13 mouse cellular contexts compared by ENCODE assay signal in genomic region chr11:110538206-110538605, GRCm38 (mm10).
DNase-seq lines count a peak whose midpoint lies in the region; ATAC-seq lines count a peak whose summit lies in the region.
"Had no signal": no experiment of that assay in that cellular context is flagged by ENCODE, and none has a peak within 500 bp of the region (broad histone marks: within the 10 kb centered on the region; RNA-seq: fewer than 3 reads in every experiment).

No protein-coding gene starts in this region.

- H3K79me2 ChIP-seq in macrophage (ENCODE audit: inconsistent target): no peaks in the 10 kb centered on the region

- no peak overlapping the region for H3K27ac ChIP-seq in intestine, embryonic 14.5 days (ENCODE audit: low read depth)
- no peak overlapping the region for H3K27ac ChIP-seq in intestine, embryonic 16.5 days (ENCODE audit: low read length)
- peak overlapping the region; percentile 66 for H3K27ac ChIP-seq in macrophage
- H3K27ac ChIP-seq: embryonic facial prominence, embryonic 12.5 days; forebrain, embryonic 10.5 days; hindbrain, embryonic 13.5 days had no signal

- no peaks in the 10 kb centered on the region for H3K36me3 ChIP-seq in intestine, embryonic 14.5 days (ENCODE audit: control insufficient read depth, insufficient read depth, low read length)
- H3K36me3 ChIP-seq in intestine, embryonic 16.5 days (ENCODE audit: control insufficient read depth, insufficient read depth, low read length): no peaks in the 10 kb centered on the region
- no peaks in the 10 kb centered on the region for H3K36me3 ChIP-seq in macrophage (ENCODE audit: inconsistent target)
- H3K36me3 ChIP-seq: embryonic facial prominence, embryonic 12.5 days; forebrain, embryonic 10.5 days; G1E; hindbrain, embryonic 13.5 days had no signal

- 51% methylated on average over 10 of the region's 10 CpGs for WGBS in intestine, embryonic 14.5 days
- WGBS in intestine, embryonic 16.5 days: 52% methylated on average over 10 of the region's 10 CpGs
- WGBS in macrophage (ENCODE audit: missing documents): 10% methylated on average over 10 of the region's 10 CpGs

- H3K4me1 ChIP-seq in intestine, embryonic 14.5 days (replicated peaks; ENCODE audit: control insufficient read depth, insufficient read depth, low read length): no peaks in the 10 kb centered on the region
- H3K4me1 ChIP-seq in intestine, embryonic 16.5 days (ENCODE audit: control insufficient read depth, insufficient read depth, low read length): 0 out of 2 replicates have a peak, but pooled peaks cover 2% of the 10 kb centered on the region
- H3K4me1 ChIP-seq: forebrain, embryonic 10.5 days; hindbrain, embryonic 13.5 days had no signal

- intact Hi-C loops in left cerebral cortex, postnatal 4 days (cut with DNase I): loop anchor here (10.0 kb wide), 2 partner anchors 907 to 987 kb away; no protein-coding TSS in a partner anchor

- no peak overlapping the region for H3K4me2 ChIP-seq in intestine, embryonic 14.5 days (ENCODE audit: low read length)
- no peak overlapping the region for H3K4me2 ChIP-seq in intestine, embryonic 16.5 days (ENCODE audit: low read depth, low read length)

- peak; percentile 1 for DNase-seq in CD4-positive, CD25-positive, alpha-beta regulatory T cell, adult 2 months (ENCODE audit: low read depth, low spot score)
- peak; percentile 43 for DNase-seq in intestine, embryonic 14.5 days (ENCODE audit: low spot score)
- no peak for DNase-seq in adrenal gland, adult (ENCODE audit: inconsistent age in 2 of 2, low spot score in 1 of 2)
- no peak for DNase-seq in left cerebral cortex, postnatal 4 days

- H3K9me3 ChIP-seq in intestine, embryonic 14.5 days (ENCODE audit: control insufficient read depth, low read length): peaks cover 4% of the 10 kb centered on the region
- no peaks in the 10 kb centered on the region for H3K9me3 ChIP-seq in intestine, embryonic 16.5 days (ENCODE audit: control insufficient read depth, low read length)
- H3K9me3 ChIP-seq: embryonic facial prominence, embryonic 12.5 days had no signal

- H3K4me3 ChIP-seq in intestine, embryonic 14.5 days (ENCODE audit: low read depth, low read length): no peak overlapping the region
- H3K4me3 ChIP-seq in intestine, embryonic 16.5 days (ENCODE audit: low read length): no peak overlapping the region
- H3K4me3 ChIP-seq in macrophage (ENCODE audit: inconsistent target): peak overlapping the region; percentile 33
- H3K4me3 ChIP-seq: embryonic facial prominence, embryonic 12.5 days; forebrain, embryonic 10.5 days; hindbrain, embryonic 13.5 days had no signal

- H3K9ac ChIP-seq in intestine, embryonic 14.5 days (ENCODE audit: low read length): no peak overlapping the region
- no peak overlapping the region for H3K9ac ChIP-seq in intestine, embryonic 16.5 days (ENCODE audit: low read depth, low read length)
- H3K9ac ChIP-seq: embryonic facial prominence, embryonic 12.5 days; hindbrain, embryonic 13.5 days had no signal

- no peak for ATAC-seq in CD4-positive, CD25-positive, alpha-beta regulatory T cell, adult 4 months
- ATAC-seq in intestine, embryonic 14.5 days (replicated peaks; ENCODE audit: low FRiP score, low TSS enrichment, low read depth): no peak
- no peak for ATAC-seq in intestine, embryonic 16.5 days
- peak; percentile 87 for ATAC-seq in common myeloid progenitor, adult 5-6 weeks (replicated peaks; ENCODE audit: low read depth, poor library complexity, severe bottlenecking)

- H3K27me3 ChIP-seq in intestine, embryonic 14.5 days (replicated peaks; ENCODE audit: control insufficient read depth, insufficient read depth, low read length): no peaks in the 10 kb centered on the region
- H3K27me3 ChIP-seq in intestine, embryonic 16.5 days (replicated peaks; ENCODE audit: control insufficient read depth, insufficient read depth, low read length): no peaks in the 10 kb centered on the region
- H3K27me3 ChIP-seq: embryonic facial prominence, embryonic 12.5 days; hindbrain, embryonic 13.5 days; megakaryocyte, embryonic 14.5 days had no signal

Comparison
In these comparisons a context has a peak if more than half of its experiments do, and no peak if none do; other contexts are left out.
1. DNase-seq: peak in CD4-positive, CD25-positive, alpha-beta regulatory T cell, adult 2 months (single experiment) and intestine, embryonic 14.5 days (single experiment); none in adrenal gland, adult (0 of 2) and left cerebral cortex, postnatal 4 days (single experiment).